Mouse (Mus musculus): Measurements from ENCODE around the gene Erbb2.

GRCm38 (mm10) chr11:98373244-98373643, 39.0 kb upstream of the Erbb2 start:
- no peak for TF ChIP-seq POLR2A (IDR thresholded peaks at IDR 0.05; ENCODE audit: borderline replicate concordance, insufficient read depth, low read length)
- no peak for TF ChIP-seq CTCF (IDR thresholded peaks at IDR 0.05; ENCODE audit: borderline replicate concordance, insufficient read depth, low read depth, low read length)

Data from cerebellum, adult 2 months (tissue).